Mouse (Mus musculus) hindbrain, postnatal 0 days (tissue): ENCODE data around the gene Acadsb. TPM values are rescaled to one million over a fixed set of nuclear protein-coding genes. Genes with fewer than 3 reads are reported as not detected.
"Not testable (repeated sequence)": the region's sequence is repeated elsewhere in the genome, so short reads cannot be mapped to it uniquely, and the experiment has no call there.

Experiments
- ATAC-seq: fragments of 200-750 bp; cut with Nextera tagmentation; 2 replicates; pipeline ENCODE4 v1.8.0; 2017; ENCODE audit warnings: mild to moderate bottlenecking, moderate TSS enrichment, moderate library complexity
- DNase-seq: peaks from one replicate; pipeline ENCODE4 v3.0.0-alpha.2; 2015; ENCODE audit warnings: low spot score
- H3K27ac ChIP-seq: fragments of 300-500 bp; sonication (generic); 2 replicates; pipeline ENCODE4 v1.5.1; 2014; ENCODE audit warnings: mild to moderate bottlenecking
- H3K27me3 ChIP-seq: fragments of 300-500 bp; sonication (generic); 2 replicates; pipeline ENCODE4 v1.6.1; 2014; ENCODE audit warnings: low read length, mixed read lengths; ENCODE audit not compliant: insufficient read depth
- H3K36me3 ChIP-seq: fragments of 300-500 bp; sonication (generic); 2 replicates; pipeline ENCODE4 v1.6.1; 2014; ENCODE audit warnings: low read length, mixed read lengths; ENCODE audit not compliant: insufficient read depth
- H3K4me1 ChIP-seq: fragments of 300-500 bp; sonication (generic); 2 replicates; pipeline ENCODE4 v1.6.1; 2014; ENCODE audit warnings: antibody characterized with exemption, low read length, mixed read lengths; ENCODE audit not compliant: insufficient read depth
- H3K4me2 ChIP-seq: fragments of 300-500 bp; sonication (generic); 2 replicates; pipeline ENCODE4 v1.6.1; 2014; ENCODE audit warnings: low read depth, mild to moderate bottlenecking, low read length, moderate library complexity, mixed read lengths
- H3K4me3 ChIP-seq: fragments of 300-500 bp; sonication (generic); 2 replicates; pipeline ENCODE4 v1.5.1; 2014; ENCODE audit warnings: low read length
- H3K9ac ChIP-seq: fragments of 300-500 bp; sonication (generic); replicated peaks from 2 replicates; pipeline ENCODE4 v1.6.1; 2014; ENCODE audit warnings: mild to moderate bottlenecking, low read length, moderate library complexity, mixed read lengths
- H3K9me3 ChIP-seq: fragments of 300-500 bp; sonication (generic); 2 replicates; pipeline ENCODE4 v1.6.1; 2016; ENCODE audit warnings: low read length, mixed read lengths
- CTCF ChIP-seq: IDR thresholded peaks from 2 replicates; pipeline ENCODE4 v1.5.1; 2016; ENCODE audit warnings: antibody characterized with exemption, control low read depth, low read depth
- WGBS: fragments of 180-500 bp; shearing (Covaris S2); extraction: QIAGEN DNeasy Blood & Tissue Kit; methylation state at CpG from one replicate; pipeline ENCODE4 v1.1.7; 2014; 5-methylcytosine and 5-hydroxymethylcytosine counted together
- polyA plus RNA-seq: library from polyadenylated mRNA; unstranded; fragments of >200 nt; fragmentation: Nextera tagmentation; extraction: Ambion mirVana; gene quantifications from 2 replicates; pipeline ENCODE4 v1.2.1, GENCODE M21; 2015
- total RNA-seq: library from RNA; depleted of rRNA; stranded (reverse); fragments of >200 nt; gene quantifications from 2 replicates; pipeline ENCODE4 v1.2.3, GENCODE M21; 2014

The Acadsb gene
- total and polyA plus RNA-seq, 2 experiments from 2014 or later: 27.3 to 76.1 TPM

DNA sequence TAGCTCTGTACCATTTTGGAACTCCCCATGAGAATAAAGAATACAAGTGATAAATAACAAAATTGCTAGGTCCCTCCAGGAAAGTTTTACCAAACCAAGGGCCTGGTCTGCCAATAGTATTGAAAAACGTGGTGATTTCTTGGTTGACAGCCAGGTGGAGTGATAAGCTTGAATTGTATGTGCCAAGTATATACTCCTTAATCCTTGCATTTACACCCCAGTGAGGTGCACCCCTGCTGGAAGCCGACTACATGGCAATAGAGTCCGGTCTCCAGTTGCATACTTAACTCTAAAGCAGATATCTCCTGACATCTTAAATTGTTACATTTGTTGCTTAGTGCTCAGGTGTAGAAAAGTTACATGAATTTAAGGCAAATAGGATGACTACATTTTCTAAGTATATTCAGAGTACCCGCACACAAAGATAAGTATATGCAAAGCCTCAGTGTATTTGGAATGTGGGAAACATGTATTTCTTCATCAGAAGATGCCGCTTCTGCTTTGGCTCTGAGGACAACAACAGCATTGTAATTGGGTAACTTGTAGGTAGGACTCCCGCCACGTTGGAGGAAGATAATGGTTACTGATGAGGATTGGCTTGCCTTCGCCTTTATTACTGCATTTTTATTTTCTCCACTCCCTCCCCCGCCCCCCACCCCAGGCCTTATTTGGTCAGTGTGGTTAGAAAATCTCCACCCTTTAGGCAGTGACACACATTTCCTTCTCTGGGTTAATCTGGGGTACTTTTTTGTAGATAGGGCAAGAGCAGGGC is 38.3 kb upstream of the Acadsb start:
- Histone ChIP-seq H3K36me3 (no peaks in the 10 kb centered on the region), H3K27ac (no peak overlapping the region), H3K4me2 (peak overlapping the region; percentile 69), H3K9me3 (no peaks in the 10 kb centered on the region), H3K4me3 (peak overlapping the region; percentile 71), H3K4me1 (peaks cover 7% of the 10 kb centered on the region; the same call in 1 of the 2 replicates), H3K27me3 (no peaks in the 10 kb centered on the region), H3K9ac (peak overlapping the region; percentile 82)
- WGBS: 67% methylated on average over 9 of the region's 9 CpGs
- TF ChIP-seq CTCF: peak; percentile 44
- DNase-seq (peak; percentile 37), ATAC-seq (no peak)

DNA sequence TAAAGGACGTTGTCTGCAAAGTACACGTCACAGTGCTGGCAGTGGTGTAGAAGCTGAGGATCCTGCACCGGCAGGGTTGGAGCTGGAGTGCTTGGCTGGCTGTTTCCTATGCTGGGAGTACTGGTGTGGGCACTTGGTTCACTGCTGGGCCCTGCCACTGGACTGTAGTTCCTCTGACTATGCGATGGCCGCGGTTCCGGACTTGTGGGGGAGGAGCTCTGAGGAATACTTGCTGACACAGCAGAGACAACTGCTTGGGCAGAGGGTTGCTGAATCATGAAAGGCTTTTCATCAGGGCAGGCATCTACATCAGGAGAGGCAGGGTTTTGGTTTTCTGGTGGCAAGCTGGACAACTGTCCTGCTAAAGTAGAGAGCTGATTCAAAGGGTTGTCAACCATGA is 18.6 kb upstream of the Acadsb start:
- not testable (repeated sequence) for H3K36me3 ChIP-seq, H3K27me3 ChIP-seq, H3K9ac ChIP-seq, H3K27ac ChIP-seq, H3K4me3 ChIP-seq, ATAC-seq, H3K4me2 ChIP-seq, DNase-seq, H3K9me3 ChIP-seq, H3K4me1 ChIP-seq
- 80% methylated on average over 7 of the region's 7 CpGs for WGBS

DNA sequence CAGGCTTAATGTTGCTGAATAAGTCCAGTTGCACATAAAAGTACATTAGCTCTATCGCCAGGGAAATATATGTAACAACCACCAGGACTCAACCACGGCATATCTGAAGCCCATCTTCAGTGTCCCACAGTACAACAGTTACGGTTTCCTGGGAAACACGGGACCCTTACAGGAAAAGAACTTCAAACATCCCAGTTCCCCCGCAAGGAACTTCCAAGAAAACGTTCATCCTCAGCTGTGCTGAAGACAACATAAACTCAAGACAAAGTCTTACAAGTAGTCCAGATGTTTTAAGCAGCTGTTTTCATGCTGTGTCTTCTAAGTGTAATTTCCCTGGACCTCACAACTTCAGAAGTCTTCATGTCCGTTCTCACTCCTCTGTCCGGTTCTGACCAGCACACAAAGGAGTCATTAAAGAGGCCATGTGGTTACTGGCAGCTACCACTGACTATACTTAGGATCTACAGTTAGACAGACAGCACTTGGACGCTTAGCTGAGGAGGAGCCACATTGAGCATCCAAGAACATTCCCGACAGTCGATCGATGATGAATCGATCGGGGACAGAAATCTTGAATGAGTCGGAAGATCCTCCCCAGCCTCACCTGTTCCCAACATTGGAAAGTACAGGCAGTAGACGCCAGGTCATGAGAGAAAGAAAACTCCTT is 947 bp upstream of the Acadsb start:
- H3K4me2 ChIP-seq: peak overlapping the region; percentile 88
- H3K36me3 ChIP-seq: no peaks in the 10 kb centered on the region
- H3K9ac ChIP-seq: peak overlapping the region; percentile 95
- no peaks in the 10 kb centered on the region for H3K9me3 ChIP-seq
- peak overlapping the region; percentile 86 for H3K27ac ChIP-seq
- peak overlapping the region; percentile 97 for H3K4me3 ChIP-seq
- peak; percentile 26 for DNase-seq
- peaks cover 22% of the 10 kb centered on the region for H3K4me1 ChIP-seq
- 5% methylated on average over 16 of the region's 16 CpGs for WGBS
- TF ChIP-seq CTCF: no peak
- no peak; the same call in 1 of the 2 replicates for ATAC-seq
- no peaks in the 10 kb centered on the region for H3K27me3 ChIP-seq

DNA sequence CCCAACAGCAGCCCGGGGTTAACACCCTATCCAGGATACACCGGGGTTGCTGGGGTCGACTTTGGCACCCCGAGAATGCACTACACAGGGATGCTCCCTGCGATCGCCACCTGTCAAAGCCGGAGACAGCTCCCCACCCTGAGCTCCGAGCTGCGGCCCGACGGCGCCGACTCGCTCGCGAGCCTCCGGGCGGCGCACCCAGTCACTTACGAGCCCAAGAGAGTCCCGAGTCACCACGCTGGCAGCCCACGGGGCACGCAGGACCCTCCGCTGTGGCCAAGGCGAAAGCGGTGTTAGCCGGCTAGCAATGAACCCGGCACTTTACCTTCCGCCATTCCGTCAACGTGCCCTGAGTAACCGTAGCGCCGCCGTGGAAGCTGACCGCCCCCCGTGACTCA is 414 bp upstream of the Acadsb start:
- no peak for TF ChIP-seq CTCF
- Histone ChIP-seq H3K27ac (peak overlapping the region; percentile 86), H3K4me1 (peaks cover 22% of the 10 kb centered on the region), H3K36me3 (no peaks in the 10 kb centered on the region), H3K4me3 (peak overlapping the region; percentile 97), H3K4me2 (peak overlapping the region; percentile 88), H3K27me3 (no peaks in the 10 kb centered on the region), H3K9ac (peak overlapping the region; percentile 95), H3K9me3 (no peaks in the 10 kb centered on the region)
- peak; percentile 44 for DNase-seq
- peak; percentile 67 for ATAC-seq
- under 1% methylated on average over 37 of the region's 38 CpGs for WGBS

DNA sequence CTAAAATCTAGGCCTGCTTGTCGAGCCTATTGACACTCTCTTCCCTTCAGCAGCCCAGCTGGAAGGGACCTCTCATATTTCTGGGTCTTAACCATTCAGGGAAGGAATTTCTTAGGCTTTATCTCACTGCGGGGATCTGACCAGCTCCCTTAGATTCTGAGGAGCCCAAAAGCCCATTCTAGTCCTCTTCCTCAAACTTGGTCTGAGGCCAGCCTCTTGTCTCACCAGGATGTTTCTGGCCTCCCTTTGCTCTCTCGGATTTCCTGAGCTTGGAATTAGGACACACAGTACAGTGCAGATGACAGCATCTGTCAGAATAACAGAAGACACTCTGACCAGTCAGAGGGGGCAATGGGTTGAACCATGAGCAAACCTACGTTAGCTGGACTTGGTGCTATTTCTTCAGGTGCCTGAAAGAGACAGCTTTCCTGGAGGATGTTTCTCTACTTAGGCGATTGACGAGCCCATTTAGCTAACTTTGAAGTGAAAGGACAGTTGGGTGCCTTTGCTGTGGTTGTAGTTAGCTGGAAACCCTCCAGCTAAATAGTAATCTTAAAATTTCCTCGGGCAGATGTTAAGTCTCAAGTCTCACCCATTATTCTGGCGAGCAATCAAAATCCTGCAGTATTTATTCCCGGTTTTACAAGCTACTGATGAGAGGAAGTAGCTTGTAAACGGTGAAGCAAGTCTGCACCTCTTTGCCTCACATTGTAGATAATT is 980 bp downstream of the Acadsb start:
- Histone ChIP-seq H3K27me3 (no peaks in the 10 kb centered on the region), H3K4me3 (peak overlapping the region; percentile 97), H3K27ac (peak overlapping the region; percentile 28; the same call in 1 of the 2 replicates), H3K4me1 (peaks cover 22% of the 10 kb centered on the region), H3K4me2 (peak overlapping the region; percentile 88), H3K36me3 (no peaks in the 10 kb centered on the region), H3K9me3 (no peaks in the 10 kb centered on the region), H3K9ac (peak overlapping the region; percentile 95; the same call in 1 of the 2 replicates)
- DNase-seq (no peak), ATAC-seq (no peak)
- TF ChIP-seq CTCF: no peak
- 48% methylated on average over 10 of the region's 10 CpGs for WGBS

GRCm38 (mm10) chr7:131411941-131412270 is 1.5 kb downstream of the Acadsb start:
- H3K4me2 ChIP-seq: peak overlapping the region; percentile 88
- no peak overlapping the region for H3K4me3 ChIP-seq
- H3K27me3 ChIP-seq: no peaks in the 10 kb centered on the region
- H3K27ac ChIP-seq: no peak overlapping the region
- peaks cover 22% of the 10 kb centered on the region for H3K4me1 ChIP-seq
- H3K9me3 ChIP-seq: no peaks in the 10 kb centered on the region
- no peaks in the 10 kb centered on the region for H3K36me3 ChIP-seq
- DNase-seq (no peak), ATAC-seq (no peak)
- WGBS: 78% methylated on average over 2 of the region's 2 CpGs
- TF ChIP-seq CTCF: no peak
- H3K9ac ChIP-seq: no peak overlapping the region

DNA sequence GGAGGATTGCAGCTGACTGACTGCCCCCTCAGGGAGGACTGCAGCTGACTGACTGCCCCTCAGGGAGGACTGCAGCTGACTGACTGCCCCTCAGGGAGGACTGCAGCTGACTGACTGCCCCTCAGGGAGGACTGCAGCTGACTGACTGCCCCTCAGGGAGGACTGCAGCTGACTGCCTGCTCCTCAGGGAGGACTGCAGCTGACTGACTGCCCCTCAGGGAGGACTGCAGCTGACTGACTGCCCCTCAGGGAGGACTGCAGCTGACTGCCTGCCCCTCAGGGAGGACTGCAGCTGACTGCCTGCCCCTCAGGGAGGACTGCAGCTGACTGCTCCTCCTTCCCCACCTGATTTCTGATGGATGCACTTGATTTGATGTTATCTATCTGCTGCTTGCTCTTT is 6.3 kb downstream of the Acadsb start:
- not testable (repeated sequence) for H3K27me3 ChIP-seq, H3K4me2 ChIP-seq, DNase-seq, H3K27ac ChIP-seq, H3K9ac ChIP-seq, H3K36me3 ChIP-seq, H3K9me3 ChIP-seq, H3K4me3 ChIP-seq, H3K4me1 ChIP-seq, ATAC-seq
